Mouse (Mus musculus) ES-CJ7 (cell line): ENCODE data around the gene Ugcg.

Source experiments
- DNase-seq: peaks from one replicate; pipeline ENCODE4 v3.0.0; 2011; ENCODE audit warnings: low read depth, low spot score

The Ugcg gene

GRCm38 (mm10) chr4:59227047-59227446 is 38.0 kb downstream of the Ugcg start:
- no peak for DNase-seq

- no peak for DNase-seq
Observed at GRCm38 (mm10) chr4:59228951-59229350, 39.9 kb downstream of the Ugcg start.

GRCm38 (mm10) chr4:59231266-59232055 is 42.4 kb downstream of the Ugcg start:
- no peak for DNase-seq

GRCm38 (mm10) chr4:59234014-59234413 is 45.0 kb downstream of the Ugcg start:
- DNase-seq = no peak

- DNase-seq = no peak
Observed at GRCm38 (mm10) chr4:59234451-59235216, 45.6 kb downstream of the Ugcg start.

- DNase-seq = no peak
Observed at GRCm38 (mm10) chr4:59236362-59236761, 47.3 kb downstream of the Ugcg start.

- no peak for DNase-seq
Observed at GRCm38 (mm10) chr4:59238641-59239311, 49.7 kb downstream of the Ugcg start.

- no peak for DNase-seq
Observed at GRCm38 (mm10) chr4:59239312-59239728, 50.3 kb downstream of the Ugcg start.

- DNase-seq = no peak
Observed at GRCm38 (mm10) chr4:59240160-59240559, 51.1 kb downstream of the Ugcg start.

GRCm38 (mm10) chr4:59241096-59241495 is 52.0 kb downstream of the Ugcg start:
- peak; percentile 13 for DNase-seq

- no peak for DNase-seq
Observed at GRCm38 (mm10) chr4:59242221-59242620, 53.2 kb downstream of the Ugcg start.

GRCm38 (mm10) chr4:59243802-59244493 is 54.9 kb downstream of the Ugcg start:
- no peak for DNase-seq

- DNase-seq = no peak
Observed at GRCm38 (mm10) chr4:59244791-59245555, 55.9 kb downstream of the Ugcg start.

- DNase-seq = no peak
Observed at GRCm38 (mm10) chr4:59245776-59246175, 56.7 kb downstream of the Ugcg start.

- DNase-seq = no peak
Observed at GRCm38 (mm10) chr4:59247545-59247944, 58.5 kb downstream of the Ugcg start.

- no peak for DNase-seq
Observed at GRCm38 (mm10) chr4:59248035-59248434, 59.0 kb downstream of the Ugcg start.

GRCm38 (mm10) chr4:59252386-59253054 is 63.5 kb downstream of the Ugcg start:
- DNase-seq = no peak

GRCm38 (mm10) chr4:59253055-59253434 is 64.0 kb downstream of the Ugcg start:
- no peak for DNase-seq

GRCm38 (mm10) chr4:59254397-59254796 is 65.3 kb downstream of the Ugcg start:
- no peak for DNase-seq

GRCm38 (mm10) chr4:59255988-59256387 is 66.9 kb downstream of the Ugcg start:
- DNase-seq = no peak
